Mouse (Mus musculus) CD4-positive, CD25-positive, alpha-beta regulatory T cell, adult 2 months (primary cell): ENCODE results near the gene Rgs8.

Experiments
- DNase-seq: peaks from one replicate; pipeline ENCODE4 v3.0.0-alpha.2; 2012; ENCODE audit warnings: low read depth, low spot score

Rgs8 gene

DNA sequence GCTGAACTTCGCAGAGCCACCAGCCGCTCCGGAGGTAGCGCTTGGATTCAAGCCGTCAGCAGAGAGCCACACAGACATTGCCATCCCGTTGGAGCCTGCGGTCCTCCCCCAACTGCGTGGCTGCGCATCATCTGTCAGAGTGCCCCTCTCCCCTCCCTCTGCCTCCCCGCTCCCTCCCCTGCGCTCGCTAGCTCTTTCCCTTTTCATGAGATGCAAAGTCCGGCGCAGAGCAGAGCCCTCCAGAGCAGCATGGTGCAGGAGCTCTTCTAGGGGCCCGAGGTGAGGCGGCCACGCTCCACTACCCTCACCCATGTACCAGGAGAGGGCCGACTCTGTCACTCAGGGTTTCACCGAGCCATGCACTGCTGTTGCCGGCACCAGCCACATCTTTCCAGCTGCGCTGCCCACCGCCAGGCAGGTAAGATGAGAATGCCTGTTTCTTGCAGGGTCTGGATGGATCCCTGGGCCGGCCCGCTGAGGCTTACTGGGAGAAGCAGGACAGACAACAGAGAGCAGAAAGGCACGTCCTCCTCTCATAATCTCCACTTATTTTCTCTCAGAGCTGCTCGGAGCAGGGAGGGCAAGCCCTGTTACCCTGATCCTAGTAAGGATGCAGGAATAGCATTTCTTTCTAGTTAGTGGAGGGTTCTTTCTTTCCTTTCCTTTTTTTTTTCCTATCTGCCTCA, at the start of gene Rgs8:
TSS of gene Rgs8 (plus strand) at position 88 of the 686 bp plus-strand sequence.
- DNase-seq = no peak

DNA sequence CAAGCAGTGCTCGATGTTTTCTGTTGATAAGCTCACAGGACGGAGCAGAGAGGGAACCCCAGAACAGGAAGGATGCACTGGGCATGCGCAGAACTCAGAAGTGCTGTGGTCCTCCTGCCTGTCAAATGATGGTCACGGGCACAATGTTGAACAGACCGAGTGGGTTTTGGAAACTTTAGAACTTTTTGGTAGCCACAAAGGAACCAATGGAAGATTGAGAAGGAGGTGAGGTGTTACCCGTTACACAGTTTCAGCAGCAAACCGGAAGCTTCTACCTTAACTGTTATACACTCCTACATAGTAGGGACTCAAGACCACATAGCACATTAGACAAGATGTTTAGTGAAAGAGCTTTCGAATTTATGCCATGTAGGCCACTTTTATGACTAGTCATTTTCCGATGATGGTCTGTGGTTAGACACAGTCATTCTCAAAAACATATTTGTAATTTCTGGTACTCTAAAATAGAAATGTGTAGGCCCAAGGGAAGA, 35.4 kb upstream of the Rgs8 start:
- DNase-seq = peak; percentile 89

DNA sequence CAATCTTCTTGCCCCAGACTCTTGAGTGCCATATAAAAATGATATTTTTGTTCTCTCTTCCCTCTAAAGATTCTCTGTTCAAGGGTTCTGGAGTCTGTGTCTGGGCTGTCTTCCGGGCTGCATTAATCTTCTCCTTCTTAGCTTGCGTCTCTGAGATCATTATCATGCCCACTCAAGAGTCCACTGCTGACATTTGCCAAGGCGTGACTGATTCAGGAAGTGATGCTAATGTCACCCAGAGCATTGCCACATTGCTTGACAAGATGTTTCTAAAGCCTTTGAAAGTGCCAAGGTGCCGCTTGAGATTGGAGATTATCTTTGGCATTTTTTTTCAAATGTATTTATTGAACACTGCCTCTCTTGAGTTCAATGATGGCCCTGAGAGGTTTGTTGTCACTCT, 29.8 kb upstream of the Rgs8 start:
- DNase-seq = peak; percentile 25

DNA sequence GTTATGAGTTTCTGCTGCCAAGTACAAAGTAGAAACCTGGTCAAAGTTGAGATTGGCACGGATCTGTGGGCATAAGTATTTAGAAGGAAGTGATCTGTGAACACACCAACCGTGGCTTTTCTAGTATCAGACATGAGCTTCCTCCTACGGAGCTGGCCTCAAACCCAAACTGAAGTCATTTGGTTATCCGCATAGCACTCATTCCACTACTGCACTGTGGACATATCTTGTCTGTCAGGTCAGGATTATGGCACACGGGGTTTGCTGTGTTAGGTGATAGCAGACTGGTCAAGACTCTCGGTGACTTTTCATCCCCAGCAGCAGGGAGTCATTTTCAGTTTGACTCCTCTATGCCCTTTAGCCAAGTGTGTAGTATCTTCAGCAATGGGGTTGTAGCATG, 20.1 kb upstream of the Rgs8 start:
- DNase-seq = no peak

DNA sequence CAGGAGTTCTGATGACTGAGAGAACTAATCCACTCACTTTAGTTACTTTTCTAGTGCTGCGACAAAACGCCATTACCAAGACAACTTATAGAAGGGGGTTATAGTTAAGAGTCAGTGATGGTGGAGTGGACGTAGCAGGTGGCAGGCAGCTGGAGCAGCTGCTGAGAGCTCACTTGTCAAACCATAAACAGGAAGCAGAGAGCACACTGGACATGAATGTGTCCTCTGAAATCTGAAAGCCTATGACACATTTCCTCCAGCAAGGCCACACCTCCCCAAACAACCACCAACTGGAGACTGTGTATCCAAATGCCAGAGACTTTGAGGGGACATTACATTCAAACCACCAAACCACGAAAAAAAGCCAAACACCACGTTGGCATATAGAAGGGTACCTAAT, 17.8 kb upstream of the Rgs8 start:
- no peak for DNase-seq

DNA sequence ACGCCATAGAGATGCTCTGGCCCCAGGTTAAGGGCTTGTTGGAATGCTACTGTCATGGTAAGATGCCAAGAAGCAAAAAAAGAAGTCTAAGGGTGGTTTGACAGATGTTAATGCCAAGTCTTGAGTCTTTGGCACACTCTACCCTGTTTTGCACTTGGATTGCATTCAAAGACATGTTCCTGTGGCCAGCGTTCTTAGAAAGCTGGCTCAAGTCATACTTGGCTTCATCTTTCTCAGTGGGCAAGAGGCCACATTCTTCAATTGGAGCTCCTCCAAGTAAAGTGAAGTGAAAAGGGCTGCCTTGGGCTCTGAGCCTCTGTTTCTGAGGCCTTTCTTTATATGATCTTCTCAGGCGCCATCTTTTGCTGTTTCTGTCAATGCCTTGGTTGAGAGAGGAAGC, 17.3 kb upstream of the Rgs8 start:
- no peak for DNase-seq

DNA sequence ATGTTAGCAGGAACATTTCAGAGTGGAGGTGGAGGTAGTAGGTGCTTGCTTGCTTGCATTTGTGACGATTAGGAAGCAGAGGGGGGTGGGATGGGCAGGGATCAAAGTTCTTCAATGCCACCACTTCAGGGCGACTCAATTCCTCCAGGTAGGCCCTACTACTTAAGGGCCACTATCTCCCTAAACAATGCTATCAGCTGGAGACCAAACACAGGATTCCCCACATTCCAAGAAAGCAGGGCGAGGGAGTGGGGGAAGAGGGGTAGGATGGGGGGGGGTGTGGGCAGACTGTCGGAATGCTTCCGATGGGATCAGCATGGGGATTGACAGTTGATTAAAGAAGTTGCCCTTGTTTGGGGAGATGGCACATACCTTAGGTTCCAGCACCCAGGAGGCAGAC, 16.0 kb upstream of the Rgs8 start:
- DNase-seq = no peak

DNA sequence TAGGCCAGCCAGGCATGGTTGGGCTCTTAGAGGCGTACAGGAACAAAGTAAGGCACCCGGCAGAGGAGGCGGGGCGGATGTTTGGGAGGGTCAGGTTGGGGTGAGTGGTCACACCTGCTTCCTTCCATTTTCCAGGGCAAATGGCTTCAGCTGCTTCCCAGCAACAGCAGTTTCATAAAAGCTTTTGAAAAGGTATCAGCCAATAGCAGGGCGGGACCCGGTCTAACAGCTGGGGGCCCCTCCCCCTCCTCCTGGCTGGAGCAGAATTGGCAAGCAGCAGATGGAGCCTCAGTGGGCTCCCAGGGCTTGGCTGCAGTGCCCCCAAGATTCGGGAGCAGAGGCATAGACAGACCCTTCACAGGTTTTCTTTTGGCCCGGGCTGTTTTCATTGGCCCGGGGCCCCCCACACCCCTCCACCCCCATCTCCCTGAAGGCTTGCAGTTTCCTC, 11.3 kb upstream of the Rgs8 start:
- no peak for DNase-seq

DNA sequence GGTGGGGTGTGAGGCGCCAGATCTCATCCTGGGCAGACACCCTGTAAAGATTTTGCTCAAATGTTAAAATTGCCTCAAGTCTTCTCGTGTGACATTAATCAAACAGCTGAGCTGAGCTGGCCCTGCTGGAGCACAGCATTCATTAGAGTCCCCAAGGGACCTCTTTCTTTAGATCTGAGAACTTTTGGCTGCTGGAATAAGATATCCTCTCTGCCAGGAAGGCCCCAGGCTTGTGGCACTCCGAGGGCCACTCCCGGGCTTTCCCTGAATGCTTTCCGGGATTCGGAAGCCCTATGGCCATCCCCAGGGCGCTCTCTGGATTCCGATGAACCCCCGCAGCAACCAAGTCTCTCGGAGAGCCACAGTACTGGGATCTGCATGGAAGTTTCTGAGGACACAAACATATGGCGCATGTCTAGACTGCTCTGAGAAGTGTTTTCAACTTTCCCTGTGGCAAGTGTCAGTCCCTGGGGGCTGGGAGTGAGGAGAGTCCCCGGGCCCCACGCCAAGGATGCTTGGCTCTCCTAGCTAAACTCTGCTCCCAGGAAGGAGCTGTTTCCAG, 10.8 kb upstream of the Rgs8 start:
- no peak for DNase-seq

DNA sequence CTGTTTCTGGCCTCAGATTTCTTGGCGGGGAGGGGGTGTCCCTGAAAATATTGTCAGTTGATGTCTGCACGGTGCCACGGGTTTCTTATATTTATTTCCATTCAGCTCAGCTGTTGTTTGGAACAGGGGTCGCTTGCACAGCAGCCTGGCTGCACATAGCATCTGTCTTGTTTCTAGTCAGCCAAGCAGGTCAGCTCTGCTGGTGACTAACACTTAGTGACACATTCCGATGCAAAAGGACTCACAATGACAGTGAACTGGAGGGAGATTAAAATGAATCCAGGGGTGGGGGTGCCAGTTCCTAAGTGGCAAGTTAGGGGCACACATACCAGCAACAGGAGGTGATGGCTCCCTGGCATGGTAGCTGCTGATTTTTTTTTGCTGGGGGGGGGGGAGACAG, 849 bp downstream of the Rgs8 start:
- no peak for DNase-seq

DNA sequence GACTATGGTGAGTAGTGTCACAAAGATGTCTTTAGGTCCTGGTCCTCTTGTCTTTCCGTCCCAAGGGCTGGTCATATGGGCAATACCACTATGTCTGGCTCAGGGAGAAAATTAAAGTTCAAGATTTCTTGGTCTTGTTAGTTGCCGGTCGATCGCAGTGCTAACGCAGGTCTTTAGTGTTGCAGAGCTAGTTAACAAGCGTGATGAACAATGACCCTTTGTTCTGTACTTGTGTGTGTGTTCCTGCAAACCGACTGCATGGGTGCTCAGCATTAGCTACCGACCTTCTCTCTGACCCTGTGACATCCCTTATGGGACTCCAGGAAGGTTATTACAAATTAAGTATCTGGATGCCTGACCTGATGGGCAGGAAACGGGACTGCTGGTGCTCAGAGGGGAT, 6.8 kb downstream of the Rgs8 start:
- DNase-seq = no peak

DNA sequence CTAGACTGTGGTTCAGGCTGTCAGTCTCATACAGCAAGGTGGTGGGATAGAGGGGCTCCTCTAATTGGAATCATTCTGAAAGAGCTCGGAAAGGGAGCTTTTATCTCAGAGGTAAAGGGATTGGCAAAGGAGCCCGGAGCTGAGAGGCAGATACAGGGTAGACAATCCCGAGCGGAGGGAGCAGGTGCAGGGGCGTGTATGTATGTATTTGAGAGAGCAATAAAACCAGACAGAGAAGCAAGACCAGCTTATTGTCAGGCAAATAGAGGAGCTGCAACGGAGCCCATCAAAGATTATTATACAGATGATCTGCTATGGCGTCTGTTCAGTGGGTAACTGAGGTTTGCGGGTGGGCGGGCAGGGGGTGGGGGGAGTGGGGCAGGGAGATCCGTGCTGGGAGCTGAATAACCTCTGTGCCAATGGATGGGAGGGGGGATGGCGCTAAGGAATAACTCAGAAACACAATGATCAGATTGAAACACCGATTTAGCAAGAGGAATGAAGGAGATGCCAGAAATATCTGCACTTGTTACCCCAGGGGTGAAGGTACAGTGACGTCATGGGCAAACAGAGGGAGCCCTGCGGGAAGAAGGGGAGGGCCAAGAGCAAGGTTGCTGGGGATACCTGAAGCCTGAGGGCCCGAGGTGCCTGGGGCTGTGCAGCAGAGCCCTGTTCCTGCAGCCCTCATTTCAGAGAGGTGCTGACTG, 8.3 kb downstream of the Rgs8 start:
- DNase-seq = no peak

DNA sequence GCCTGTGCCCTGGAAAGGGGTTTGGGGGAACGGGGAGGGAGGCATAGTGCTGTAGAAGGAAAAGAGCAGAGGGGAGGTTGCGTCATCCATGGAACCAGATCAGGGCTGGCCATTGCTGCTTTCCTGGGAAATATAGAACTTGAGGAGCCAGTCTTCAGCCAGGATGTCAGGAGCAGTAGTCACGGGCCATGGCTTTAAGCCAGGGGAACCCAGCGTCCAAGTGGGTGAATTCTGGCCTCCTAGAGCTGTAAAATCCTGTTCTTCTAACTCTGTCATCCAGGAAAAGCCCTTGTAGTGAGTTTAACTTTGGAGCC, 8.8 kb downstream of the Rgs8 start:
- DNase-seq = no peak

DNA sequence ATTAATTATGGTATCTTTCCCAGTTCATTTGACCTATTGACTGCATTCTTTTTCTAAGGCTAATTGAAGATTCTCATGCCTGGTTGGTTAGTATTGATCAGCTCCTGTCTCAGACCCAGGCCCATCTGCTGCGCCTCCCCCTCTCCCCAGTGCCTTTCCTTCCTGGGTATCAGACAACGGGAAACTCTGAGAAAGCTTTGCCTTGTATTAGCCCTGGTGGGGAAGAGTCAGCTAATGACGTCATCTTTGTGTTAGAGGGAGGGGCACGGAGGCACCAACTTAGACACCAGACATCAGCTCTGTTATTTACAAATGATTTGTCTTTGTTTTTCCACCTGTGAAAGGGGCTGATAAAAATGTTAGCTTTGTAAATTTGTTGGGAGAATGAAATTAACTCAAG, 9.5 kb downstream of the Rgs8 start:
- no peak for DNase-seq

DNA sequence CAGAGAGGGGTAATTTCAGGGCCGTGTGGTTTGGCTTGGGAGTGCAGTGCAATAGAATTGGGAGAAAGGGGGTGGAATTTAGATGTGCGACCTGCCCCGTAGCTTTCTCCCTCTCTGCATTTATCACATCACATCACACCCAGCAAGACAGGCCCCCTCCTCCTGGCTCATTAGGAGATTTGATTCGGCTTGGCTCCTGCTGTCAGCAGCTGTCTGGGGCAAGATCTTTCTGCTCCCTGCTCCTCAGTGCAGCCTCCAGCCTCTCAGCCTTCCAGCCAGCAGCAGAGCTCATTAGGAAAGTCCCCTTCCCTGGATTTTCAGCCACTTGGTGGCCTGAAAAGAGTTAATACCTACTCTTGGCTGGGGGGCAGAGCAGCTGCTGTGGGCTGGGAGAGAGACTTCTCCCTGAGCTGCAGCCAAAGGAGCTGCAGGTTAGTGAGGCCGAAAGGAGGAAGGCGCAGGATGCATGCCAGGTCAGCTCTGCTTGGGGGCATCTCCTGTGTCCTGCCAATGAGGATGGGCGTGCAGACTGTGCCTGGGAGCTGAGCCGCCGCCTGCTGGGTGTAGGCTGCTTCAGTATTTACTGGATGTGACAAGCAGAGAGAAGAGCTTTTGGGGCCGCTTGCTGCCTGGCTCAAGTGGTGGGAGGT, 12.4 kb downstream of the Rgs8 start:
- no peak for DNase-seq

DNA sequence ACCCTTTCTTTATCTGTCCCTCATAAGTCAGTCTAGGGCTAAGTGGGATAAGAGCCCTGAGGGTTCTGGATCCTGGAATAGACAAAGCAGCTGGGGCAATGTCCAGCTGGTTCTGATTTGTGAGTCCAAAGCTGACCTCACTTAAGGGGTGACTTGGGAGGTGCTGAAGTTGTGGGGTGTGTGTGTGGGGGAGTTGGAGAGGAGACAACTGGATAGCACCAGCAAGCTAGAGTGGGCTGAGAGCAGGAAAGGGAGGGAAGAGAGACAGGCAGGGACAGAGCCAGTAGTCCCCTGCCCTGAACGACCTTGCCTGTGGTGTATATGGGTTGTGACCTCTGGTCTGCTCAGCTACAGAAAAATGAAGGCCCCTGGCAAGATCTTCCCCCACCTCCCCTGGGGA, 13.4 kb downstream of the Rgs8 start:
- DNase-seq = no peak

DNA sequence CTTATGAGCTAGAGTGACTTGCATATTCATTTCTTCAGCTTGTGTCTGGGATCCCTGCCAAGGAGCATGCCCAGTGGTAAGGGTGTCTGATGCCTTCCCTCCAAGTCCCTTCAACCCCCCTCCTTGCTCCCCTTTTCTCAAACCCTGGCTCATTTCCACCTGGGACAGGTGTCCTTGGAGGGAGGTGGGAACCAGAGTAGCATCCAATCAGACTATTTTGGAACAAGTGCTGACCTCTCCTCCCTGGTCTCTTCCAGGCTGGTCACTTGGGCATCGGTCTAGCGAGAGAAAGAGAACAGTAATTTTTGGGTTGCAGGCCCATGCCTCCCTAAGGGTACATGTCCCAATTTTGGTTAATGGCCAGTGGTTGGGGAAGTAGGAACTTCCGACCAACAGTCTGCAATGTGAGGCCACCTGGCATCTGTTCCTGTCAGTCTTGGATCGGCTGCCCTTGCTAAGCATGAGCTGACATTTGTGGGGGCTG, 14.5 kb downstream of the Rgs8 start:
- DNase-seq = no peak

DNA sequence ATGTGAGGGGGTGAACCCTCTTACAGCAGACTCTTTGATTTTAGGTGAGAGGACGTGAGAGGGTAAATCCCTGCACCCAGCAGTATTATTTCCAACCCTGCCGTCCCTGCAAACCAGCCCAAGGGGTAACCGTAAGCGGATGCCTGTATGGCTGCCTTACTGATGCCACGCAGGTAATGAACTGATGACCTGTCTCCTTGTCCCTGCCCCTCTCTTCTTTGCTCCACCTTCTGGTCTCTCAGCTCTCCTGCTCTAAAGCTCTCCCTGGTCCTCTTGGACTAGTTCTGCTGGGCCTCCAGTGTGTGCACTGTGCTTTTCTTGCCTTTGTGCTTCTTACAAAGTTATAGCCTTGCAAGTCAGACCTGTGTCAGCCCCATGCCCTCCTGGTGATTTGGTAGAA, 15.0 kb downstream of the Rgs8 start:
- DNase-seq = no peak

DNA sequence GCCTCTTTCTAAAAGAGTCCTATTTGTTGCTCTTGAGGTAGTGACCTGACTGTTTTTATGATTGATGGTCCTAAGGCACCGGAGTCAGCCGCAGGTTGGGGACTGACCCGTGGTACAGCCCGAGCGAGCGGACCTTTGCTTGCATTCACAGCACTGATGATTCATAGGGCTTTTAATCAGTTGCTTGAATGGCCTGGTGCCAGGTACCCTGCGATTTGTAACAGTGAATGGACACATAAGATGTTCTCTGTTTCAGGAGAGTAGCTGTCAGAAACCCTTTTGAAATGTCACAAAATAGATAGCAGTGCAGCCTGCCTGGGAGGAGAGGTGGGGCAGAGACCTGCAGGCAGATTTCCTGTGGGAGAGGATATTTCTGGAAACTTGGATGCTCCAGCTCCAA, 16.3 kb downstream of the Rgs8 start:
- DNase-seq = no peak

DNA sequence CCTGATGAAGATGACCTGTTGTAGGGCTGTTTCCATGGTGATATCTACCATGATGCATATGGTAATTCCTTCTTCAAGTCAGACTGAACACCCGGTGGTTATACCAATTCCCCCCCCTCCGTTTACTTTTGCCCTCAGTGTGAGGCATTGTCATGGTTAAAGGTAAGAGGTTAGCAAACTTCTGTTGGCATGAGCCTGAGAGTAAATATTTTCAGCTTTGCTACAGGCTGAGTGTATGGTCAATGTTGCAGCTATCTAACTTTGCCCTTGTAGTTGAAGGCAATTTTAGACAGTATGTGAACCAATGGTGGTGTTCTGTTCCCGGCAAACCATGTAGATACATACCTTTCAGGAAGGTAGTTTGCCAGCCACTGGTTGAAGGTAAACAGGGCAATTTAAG, 16.9 kb downstream of the Rgs8 start:
- no peak for DNase-seq

DNA sequence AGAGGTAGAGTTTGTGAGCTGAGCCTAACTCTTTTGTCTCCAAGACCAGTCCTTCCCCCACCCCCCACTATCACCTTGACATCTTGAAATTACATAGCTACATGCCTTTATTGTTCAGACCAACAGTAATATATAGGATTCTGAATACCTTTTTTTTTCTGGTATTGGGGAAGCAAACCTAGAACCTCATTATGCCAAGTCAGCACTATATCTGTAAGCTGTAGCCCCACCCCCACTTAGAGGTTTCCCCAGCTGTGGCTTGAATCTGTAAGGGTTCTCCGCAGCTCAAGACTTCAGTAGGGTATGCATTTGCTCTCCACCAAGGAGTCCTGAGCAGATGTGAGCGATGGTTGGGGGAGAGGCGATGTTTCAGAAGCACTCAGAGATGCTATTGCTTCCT, 18.5 kb downstream of the Rgs8 start:
- DNase-seq = no peak

DNA sequence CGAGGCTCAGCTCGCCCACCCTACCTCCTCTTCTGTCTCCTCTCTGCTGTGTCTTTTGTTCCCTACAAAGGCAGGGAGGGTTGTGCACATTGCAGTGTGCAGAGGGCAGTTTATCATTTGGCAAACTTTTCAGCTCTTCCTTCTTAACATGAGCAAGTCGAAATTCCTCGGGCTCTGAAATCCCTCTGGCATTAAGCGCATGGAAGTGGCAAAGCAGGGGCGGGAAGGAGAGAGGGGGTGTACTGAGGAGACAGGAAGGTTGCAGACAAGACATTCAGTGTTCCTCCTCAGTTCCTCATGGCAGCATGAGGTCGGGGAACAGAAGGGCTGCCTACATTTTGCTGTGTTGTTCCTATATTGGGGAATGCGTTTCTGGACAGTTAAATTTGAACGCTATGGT, 19.9 kb downstream of the Rgs8 start:
- no peak for DNase-seq

DNA sequence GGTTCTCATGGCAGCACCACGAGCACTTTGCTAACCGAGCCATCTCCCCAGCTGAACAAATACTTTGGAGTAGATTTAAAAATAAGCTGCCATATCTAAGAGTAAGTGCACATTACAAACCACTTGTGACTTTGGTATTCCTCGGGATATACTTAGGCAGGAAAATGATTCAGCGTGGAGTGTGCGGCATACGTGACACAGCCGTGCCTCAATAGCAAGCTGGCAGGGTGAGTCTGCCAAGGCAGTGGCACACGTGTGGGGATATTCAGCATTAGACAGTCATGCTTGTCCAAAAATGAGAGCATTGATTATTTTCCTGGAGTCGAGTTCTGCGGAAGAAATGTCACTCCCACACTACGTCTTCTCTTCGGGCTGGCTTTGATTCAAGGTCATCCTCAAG, 21.1 kb downstream of the Rgs8 start:
- no peak for DNase-seq
